Comparison of ENCODE assay signal across 9 mouse cellular contexts in genomic region chr14:54430406-54431145, GRCm38 (mm10). TPM values are rescaled to one million over a fixed set of nuclear protein-coding genes. Genes with fewer than 3 reads are reported as not detected.
A peak's percentile ranks its signal among the peaks of the same experiment; 100 is the strongest.
DNase-seq lines count a peak whose midpoint lies in the region; ATAC-seq lines count a peak whose summit lies in the region.
"Had no signal": no experiment of that assay in that cellular context is flagged by ENCODE, and none has a peak within 500 bp of the region (broad histone marks: within the 10 kb centered on the region; RNA-seq: fewer than 3 reads in every experiment).

No protein-coding gene starts in this region.

- peak overlapping the region; percentile 97 for H3K27ac ChIP-seq in kidney, embryonic 15.5 days
- peak overlapping the region; percentile 99 for H3K27ac ChIP-seq in embryonic facial prominence, embryonic 14.5 days (replicated peaks; ENCODE audit: low read depth, low read length)
- peak overlapping the region; percentile 94 for H3K27ac ChIP-seq in intestine, embryonic 16.5 days (ENCODE audit: low read length)
- H3K27ac ChIP-seq in neural tube, embryonic 12.5 days, result 0 out of 2 replicates have a peak overlapping the region, but pooled peaks have one; percentile 29

- H3K4me2 ChIP-seq in kidney, embryonic 15.5 days, result peak overlapping the region; percentile 78
- peak overlapping the region; percentile 79 for H3K4me2 ChIP-seq in embryonic facial prominence, embryonic 14.5 days (ENCODE audit: low read depth, low read length)
- H3K4me2 ChIP-seq in intestine, embryonic 16.5 days (ENCODE audit: low read depth, low read length), result peak overlapping the region; percentile 90
- peak overlapping the region; percentile 71 for H3K4me2 ChIP-seq in neural tube, embryonic 12.5 days (replicated peaks)

- H3K9ac ChIP-seq in kidney, embryonic 15.5 days, result peak overlapping the region; percentile 97
- peak overlapping the region; percentile 95 for H3K9ac ChIP-seq in embryonic facial prominence, embryonic 14.5 days (ENCODE audit: low read depth, low read length)
- H3K9ac ChIP-seq in intestine, embryonic 16.5 days (ENCODE audit: low read depth, low read length), result peak overlapping the region; percentile 94
- H3K9ac ChIP-seq in neural tube, embryonic 12.5 days, result peak overlapping the region; percentile 88

- H3K27me3 ChIP-seq in kidney, embryonic 15.5 days, result no peaks in the 10 kb centered on the region
- H3K27me3 ChIP-seq in embryonic facial prominence, embryonic 14.5 days (replicated peaks; ENCODE audit: control insufficient read depth, insufficient read depth, low read length), result no peaks in the 10 kb centered on the region
- no peaks in the 10 kb centered on the region for H3K27me3 ChIP-seq in intestine, embryonic 16.5 days (replicated peaks; ENCODE audit: control insufficient read depth, insufficient read depth, low read length)
- peaks cover 3% of the 10 kb centered on the region; the same call in 1 of the 2 replicates for H3K27me3 ChIP-seq in neural tube, embryonic 12.5 days (replicated peaks)
- H3K27me3 ChIP-seq: Patski had no signal

- H3K4me1 ChIP-seq in kidney, embryonic 15.5 days, result peaks cover 70% of the 10 kb centered on the region
- H3K4me1 ChIP-seq in embryonic facial prominence, embryonic 14.5 days (ENCODE audit: control insufficient read depth, insufficient read depth, low read length), result peaks cover 36% of the 10 kb centered on the region
- peaks cover 42% of the 10 kb centered on the region for H3K4me1 ChIP-seq in intestine, embryonic 16.5 days (ENCODE audit: control insufficient read depth, insufficient read depth, low read length)
- peaks cover 46% of the 10 kb centered on the region for H3K4me1 ChIP-seq in neural tube, embryonic 12.5 days

- no peak for ATAC-seq in kidney, embryonic 15.5 days (replicated peaks; ENCODE audit: low FRiP score)
- ATAC-seq in embryonic facial prominence, embryonic 14.5 days (ENCODE audit: low read depth), result no peak
- ATAC-seq in intestine, embryonic 16.5 days, result no peak
- ATAC-seq in neural tube, embryonic 12.5 days (ENCODE audit: low FRiP score, low read depth), result no peak

- H3K4me3 ChIP-seq in kidney, embryonic 15.5 days (replicated peaks), result peak overlapping the region; percentile 83
- H3K4me3 ChIP-seq in embryonic facial prominence, embryonic 14.5 days (ENCODE audit: low read depth, low read length), result peak overlapping the region; percentile 83
- peak overlapping the region; percentile 85 for H3K4me3 ChIP-seq in intestine, embryonic 16.5 days (ENCODE audit: low read length)
- H3K4me3 ChIP-seq in neural tube, embryonic 12.5 days, result peak overlapping the region; percentile 62

- no peaks in the 10 kb centered on the region for H3K9me3 ChIP-seq in kidney, embryonic 15.5 days (replicated peaks)
- H3K9me3 ChIP-seq in embryonic facial prominence, embryonic 14.5 days (ENCODE audit: control insufficient read depth, low read length), result no peaks in the 10 kb centered on the region
- no peaks in the 10 kb centered on the region for H3K9me3 ChIP-seq in intestine, embryonic 16.5 days (ENCODE audit: control insufficient read depth, low read length)
- no peaks in the 10 kb centered on the region for H3K9me3 ChIP-seq in neural tube, embryonic 12.5 days

- peaks cover 23% of the 10 kb centered on the region for H3K36me3 ChIP-seq in kidney, embryonic 15.5 days
- H3K36me3 ChIP-seq in embryonic facial prominence, embryonic 14.5 days (ENCODE audit: control insufficient read depth, insufficient read depth, low read length), result peaks cover 24% of the 10 kb centered on the region
- no peaks in the 10 kb centered on the region; the same call in 1 of the 2 replicates for H3K36me3 ChIP-seq in intestine, embryonic 16.5 days (ENCODE audit: control insufficient read depth, insufficient read depth, low read length)
- H3K36me3 ChIP-seq in neural tube, embryonic 12.5 days, result peaks cover 3% of the 10 kb centered on the region; the same call in 1 of the 2 replicates

- DNase-seq in kidney, adult 9 months, result no peak
- DNase-seq in embryonic facial prominence, embryonic 14.5 days (ENCODE audit: low spot score), result no peak
- no peak for DNase-seq in frontal cortex, postnatal 14 days (ENCODE audit: low spot score in 2 of 2)
- no peak for DNase-seq in gastrocnemius, adult 8-10 months (ENCODE audit: low spot score in 2 of 2)
- no peak for DNase-seq in layer of hippocampus, postnatal 25 days (ENCODE audit: extremely low spot score in 1 of 2, low spot score in 1 of 2)

- WGBS in kidney, embryonic 15.5 days, result 5% methylated on average over 18 of the region's 18 CpGs
- WGBS in embryonic facial prominence, embryonic 14.5 days, result 9% methylated on average over 18 of the region's 18 CpGs
- 4% methylated on average over 18 of the region's 18 CpGs for WGBS in intestine, embryonic 16.5 days
- 4% methylated on average over 18 of the region's 18 CpGs for WGBS in neural tube, embryonic 12.5 days

RNA-seq across cellular contexts. Expression of gene Mmp14, which starts 0.8 kb away (rescaled TPM):
- 155 and 168 TPM in 2 replicates for polyA plus RNA-seq in kidney, embryonic 15.5 days (2015; fragmentation: Nextera tagmentation; extraction: Ambion mirVana)
- 235 and 254 TPM in 2 replicates for polyA plus RNA-seq in embryonic facial prominence, embryonic 14.5 days (2014; fragmentation: Nextera tagmentation; extraction: Ambion mirVana)
- 89.7 and 90.7 TPM in 2 replicates for polyA plus RNA-seq in intestine, embryonic 16.5 days (2015; fragmentation: Nextera tagmentation; extraction: Ambion mirVana)
- polyA plus RNA-seq in neural tube, embryonic 12.5 days (2016; fragmentation: Nextera tagmentation; extraction: Ambion mirVana), result 79.5 and 81.0 TPM in 2 replicates
- 1 to 10 TPM; 2.8 to 6.3 (median 3.7) TPM for total RNA-seq in gastrocnemius, adult 8-10 months (2022)
- total RNA-seq in layer of hippocampus, postnatal 25 days (2021), result 10 to 100 TPM; 15.8 to 21.2 TPM

RNA-seq across cellular contexts. Expression of gene Mrpl52, which starts 3.9 kb away (rescaled TPM):
- 265 and 305 TPM in 2 replicates for polyA plus RNA-seq in kidney, embryonic 15.5 days (2015; fragmentation: Nextera tagmentation; extraction: Ambion mirVana)
- polyA plus RNA-seq in embryonic facial prominence, embryonic 14.5 days (2014; fragmentation: Nextera tagmentation; extraction: Ambion mirVana), result 226 and 241 TPM in 2 replicates
- polyA plus RNA-seq in intestine, embryonic 16.5 days (2015; fragmentation: Nextera tagmentation; extraction: Ambion mirVana), result 249 and 267 TPM in 2 replicates
- polyA plus RNA-seq in neural tube, embryonic 12.5 days (2016; fragmentation: Nextera tagmentation; extraction: Ambion mirVana), result 250 and 276 TPM in 2 replicates
- 100 to 1,000 TPM; 104 to 126 (median 117) TPM for total RNA-seq in gastrocnemius, adult 8-10 months (2022)
- 100 to 1,000 TPM; 112 TPM for total RNA-seq in layer of hippocampus, postnatal 25 days (2021)

RNA-seq across cellular contexts. Expression of gene Slc7a7, which starts 13.0 kb away (rescaled TPM):
- 11.0 and 11.4 TPM in 2 replicates for polyA plus RNA-seq in kidney, embryonic 15.5 days (2015; fragmentation: Nextera tagmentation; extraction: Ambion mirVana)
- 6.3 and 7.7 TPM in 2 replicates for polyA plus RNA-seq in embryonic facial prominence, embryonic 14.5 days (2014; fragmentation: Nextera tagmentation; extraction: Ambion mirVana)
- polyA plus RNA-seq in intestine, embryonic 16.5 days (2015; fragmentation: Nextera tagmentation; extraction: Ambion mirVana), result 93.8 and 111 TPM in 2 replicates
- polyA plus RNA-seq in neural tube, embryonic 12.5 days (2016; fragmentation: Nextera tagmentation; extraction: Ambion mirVana), result 5.6 and 5.7 TPM in 2 replicates
- total RNA-seq in gastrocnemius, adult 8-10 months (2022), result 1 to 10 TPM in 2 of 4 experiments, under 1 TPM in 2; 0.46 to 1.9 (median 0.89) TPM
- total RNA-seq in layer of hippocampus, postnatal 25 days (2021), result 1 to 10 TPM; 1.5 to 1.9 TPM

RNA-seq across cellular contexts. Expression of gene Lrp10, which starts 33.4 kb away (rescaled TPM):
- polyA plus RNA-seq in kidney, embryonic 15.5 days (2015; fragmentation: Nextera tagmentation; extraction: Ambion mirVana), result 46.8 and 54.6 TPM in 2 replicates
- polyA plus RNA-seq in embryonic facial prominence, embryonic 14.5 days (2014; fragmentation: Nextera tagmentation; extraction: Ambion mirVana), result 41.0 and 43.4 TPM in 2 replicates
- polyA plus RNA-seq in intestine, embryonic 16.5 days (2015; fragmentation: Nextera tagmentation; extraction: Ambion mirVana), result 53.4 and 65.3 TPM in 2 replicates
- polyA plus RNA-seq in neural tube, embryonic 12.5 days (2016; fragmentation: Nextera tagmentation; extraction: Ambion mirVana), result 34.9 and 37.5 TPM in 2 replicates
- 10 to 100 TPM; 23.5 to 34.0 (median 29.5) TPM for total RNA-seq in gastrocnemius, adult 8-10 months (2022)
- 10 to 100 TPM; 32.1 to 34.6 TPM for total RNA-seq in layer of hippocampus, postnatal 25 days (2021)

RNA-seq across cellular contexts. Expression of gene Rem2, which starts 45.3 kb away (rescaled TPM):
- polyA plus RNA-seq in kidney, embryonic 15.5 days (2015; fragmentation: Nextera tagmentation; extraction: Ambion mirVana), result 6.3 and 6.8 TPM in 2 replicates
- polyA plus RNA-seq in embryonic facial prominence, embryonic 14.5 days (2014; fragmentation: Nextera tagmentation; extraction: Ambion mirVana), result 1.7 and 2.1 TPM in 2 replicates
- 1.2 and 1.6 TPM in 2 replicates for polyA plus RNA-seq in intestine, embryonic 16.5 days (2015; fragmentation: Nextera tagmentation; extraction: Ambion mirVana)
- 40.0 and 41.4 TPM in 2 replicates for polyA plus RNA-seq in neural tube, embryonic 12.5 days (2016; fragmentation: Nextera tagmentation; extraction: Ambion mirVana)
- not detected for total RNA-seq in gastrocnemius, adult 8-10 months (2022)
- total RNA-seq in layer of hippocampus, postnatal 25 days (2021), result 10 to 100 TPM; 22.6 to 23.0 TPM

Comparison
In these comparisons a context has a peak if more than half of its experiments do, and no peak if none do; other contexts are left out.
1. H3K27ac ChIP-seq: peak in every context shown above with its lines; median percentile 99 in embryonic facial prominence, embryonic 14.5 days; 97 in kidney, embryonic 15.5 days; 94 in intestine, embryonic 16.5 days; 29 in neural tube, embryonic 12.5 days.